Mouse (Mus musculus) ES-E14 (cell line): ENCODE results near the gene Zc2hc1b. TPM values are rescaled to one million over a fixed set of nuclear protein-coding genes. Genes with fewer than 3 reads are reported as not detected.

Source experiments
- DNase-seq: peaks from one replicate; pipeline ENCODE4 v3.0.0-alpha.2; 2013; ENCODE audit warnings: low read depth, low spot score
- H3K27ac ChIP-seq: 2 replicates; pipeline ENCODE4 v1.5.1; 2012; ENCODE audit warnings: low read depth, mild to moderate bottlenecking, low read length, moderate library complexity, mixed read lengths; ENCODE audit not compliant: poor library complexity, insufficient read depth, severe bottlenecking
- H3K36me3 ChIP-seq: 2 replicates; pipeline ENCODE4 v1.6.1; 2012; ENCODE audit warnings: mild to moderate bottlenecking, low read length, moderate library complexity, mixed read lengths; ENCODE audit not compliant: control insufficient read depth, poor library complexity, insufficient read depth, severe bottlenecking
- H3K4me1 ChIP-seq, 2 experiments: fragments of 150-350 bp in 1 of 2; sonication (generic) in 1 of 2; 2 replicates each; pipeline ENCODE4 v1.6.1; 2012; ENCODE audit warnings: low read length in 2 of 2, mild to moderate bottlenecking in 1 of 2, mixed read lengths in 1 of 2; ENCODE audit not compliant: control insufficient read depth in 2 of 2, insufficient read depth in 2 of 2, poor library complexity in 1 of 2
- H3K4me3 ChIP-seq, 2 experiments: fragments of 150-350 bp in 1 of 2; sonication (generic) in 1 of 2; 2 replicates each; pipeline ENCODE4 v1.5.1; 2012; ENCODE audit warnings: low read length in 2 of 2, low read depth in 1 of 2, mild to moderate bottlenecking in 1 of 2, mixed read lengths in 1 of 2; ENCODE audit not compliant: insufficient read depth in 1 of 2, poor library complexity in 1 of 2, severe bottlenecking in 1 of 2
- H3K9ac ChIP-seq: 2 replicates; pipeline ENCODE4 v1.6.1; 2012; ENCODE audit warnings: low read depth, mild to moderate bottlenecking, low read length, mixed read lengths; ENCODE audit not compliant: poor library complexity, insufficient read depth, severe bottlenecking
- H3K9me3 ChIP-seq: fragments of 150-350 bp; sonication (generic); 2 replicates; pipeline ENCODE4 v1.6.1; 2012; ENCODE audit warnings: low read depth, mild to moderate bottlenecking, low read length; ENCODE audit not compliant: control insufficient read depth, insufficient read depth
- CHD2 ChIP-seq: IDR thresholded peaks from 2 replicates; pipeline ENCODE4 v1.6.1; 2014; ENCODE audit warnings: mild to moderate bottlenecking, low read depth, low read length, inconsistent platforms
- HCFC1 ChIP-seq: IDR thresholded peaks from 2 replicates; pipeline ENCODE4 v1.6.1; 2012; ENCODE audit warnings: low read length, inconsistent platforms, borderline replicate concordance; ENCODE audit not compliant: insufficient read depth
- MAFK ChIP-seq: IDR thresholded peaks from 2 replicates; pipeline ENCODE4 v1.6.1; 2014; ENCODE audit warnings: mild to moderate bottlenecking, low read depth, low read length, inconsistent platforms; ENCODE audit not compliant: insufficient read depth
- ZC3H11A ChIP-seq: IDR thresholded peaks from 2 replicates; pipeline ENCODE4 v1.6.1; 2012; ENCODE audit warnings: low read depth, mild to moderate bottlenecking, inconsistent platforms, low read length, borderline replicate concordance
- ZNF384 ChIP-seq: IDR thresholded peaks from 2 replicates; pipeline ENCODE4 v1.6.1; 2012; ENCODE audit warnings: low read depth, low read length, inconsistent platforms
- in situ Hi-C, 2 experiments: fragments of 600-800 bp; cut with MboI; formaldehyde crosslinking; loops; one replicate each; pipeline ENCODE4 v1.15.1; 2025; ENCODE audit warnings: low sequenced_read_pairs in 2 of 2, inconsistent platforms in 1 of 2; ENCODE audit not compliant: unreplicated experiment in 2 of 2
- total RNA-seq: library from RNA; depleted of rRNA; stranded (reverse); fragments of 300-350 nt; gene quantifications from 2 replicates; pipeline ENCODE4 v1.2.3, GENCODE M21; 2012

Zc2hc1b gene
- total RNA-seq, 1 experiment = not detected

GRCm38 (mm10) chr10:13119300-13119699 lies 58.5 kb downstream of the Zc2hc1b start:
- H3K9me3 ChIP-seq = no peaks in the 10 kb centered on the region
- no peak for DNase-seq
- no peak overlapping the region for H3K9ac ChIP-seq
- H3K36me3 ChIP-seq = no peaks in the 10 kb centered on the region
- no peak overlapping the region for H3K27ac ChIP-seq
- TF ChIP-seq ZC3H11A (no peak), MAFK (no peak), CHD2 (no peak)
- no peak overlapping the region for H3K4me3 ChIP-seq
- in situ Hi-C loops = no loop called here
- peaks cover 1 to 7% of the 10 kb centered on the region in 2 experiments; a peak in 2 of 4 replicates for H3K4me1 ChIP-seq

- H3K27ac ChIP-seq = no peak overlapping the region
- H3K4me3 ChIP-seq = no peak overlapping the region
- H3K4me1 ChIP-seq = peaks cover 1 to 7% of the 10 kb centered on the region in 2 experiments; a peak in 2 of 4 replicates
- in situ Hi-C loops = no loop called here
- no peak overlapping the region for H3K9ac ChIP-seq
- no peak for DNase-seq
- H3K9me3 ChIP-seq = no peaks in the 10 kb centered on the region
- no peaks in the 10 kb centered on the region for H3K36me3 ChIP-seq
- no peak for TF ChIP-seq CHD2
- TF ChIP-seq ZNF384 = no peak
- TF ChIP-seq ZC3H11A = no peak
- no peak for TF ChIP-seq MAFK
- TF ChIP-seq HCFC1 = no peak
Observed at GRCm38 (mm10) chr10:13118770-13119102, 59.1 kb downstream of the Zc2hc1b start.

GRCm38 (mm10) chr10:13118024-13118769 lies 59.6 kb downstream of the Zc2hc1b start:
- Histone ChIP-seq H3K36me3 (no peaks in the 10 kb centered on the region), H3K27ac (no peak overlapping the region)
- no peak for DNase-seq

GRCm38 (mm10) chr10:13116706-13117665 lies 60.8 kb downstream of the Zc2hc1b start:
- no peaks in the 10 kb centered on the region for H3K9me3 ChIP-seq
- H3K4me3 ChIP-seq = no peak overlapping the region
- in situ Hi-C loops = no loop called here
- no peak for DNase-seq
- TF ChIP-seq ZC3H11A (no peak), HCFC1 (no peak), MAFK (no peak), CHD2 (no peak), ZNF384 (no peak)
- peaks cover 1 to 7% of the 10 kb centered on the region in 2 experiments; a peak in 2 of 4 replicates for H3K4me1 ChIP-seq
- no peak overlapping the region for H3K27ac ChIP-seq
- no peak overlapping the region for H3K9ac ChIP-seq
- no peaks in the 10 kb centered on the region for H3K36me3 ChIP-seq

More at GRCm38 (mm10) chr10:13118024-13118769, 59.6 kb downstream of the Zc2hc1b start:
- no peak for TF ChIP-seq ZC3H11A
- no peak for TF ChIP-seq HCFC1
- TF ChIP-seq ZNF384 = no peak
- TF ChIP-seq CHD2 = no peak
- Histone ChIP-seq H3K9me3 (no peaks in the 10 kb centered on the region), H3K4me3 (no peak overlapping the region), H3K9ac (no peak overlapping the region), H3K4me1 (peaks cover 1 to 7% of the 10 kb centered on the region in 2 experiments; a peak in 2 of 4 replicates)
- in situ Hi-C loops = no loop called here
